Mouse (Mus musculus): Measurements from ENCODE around the gene Mplkip. TPM values are rescaled to one million over a fixed set of nuclear protein-coding genes. Genes with fewer than 3 reads are reported as not detected.

Gene Mplkip
- 33.2 and 33.9 TPM in 2 replicates for polyA plus RNA-seq (2015; fragmentation: Nextera tagmentation; extraction: Ambion mirVana)

DNA sequence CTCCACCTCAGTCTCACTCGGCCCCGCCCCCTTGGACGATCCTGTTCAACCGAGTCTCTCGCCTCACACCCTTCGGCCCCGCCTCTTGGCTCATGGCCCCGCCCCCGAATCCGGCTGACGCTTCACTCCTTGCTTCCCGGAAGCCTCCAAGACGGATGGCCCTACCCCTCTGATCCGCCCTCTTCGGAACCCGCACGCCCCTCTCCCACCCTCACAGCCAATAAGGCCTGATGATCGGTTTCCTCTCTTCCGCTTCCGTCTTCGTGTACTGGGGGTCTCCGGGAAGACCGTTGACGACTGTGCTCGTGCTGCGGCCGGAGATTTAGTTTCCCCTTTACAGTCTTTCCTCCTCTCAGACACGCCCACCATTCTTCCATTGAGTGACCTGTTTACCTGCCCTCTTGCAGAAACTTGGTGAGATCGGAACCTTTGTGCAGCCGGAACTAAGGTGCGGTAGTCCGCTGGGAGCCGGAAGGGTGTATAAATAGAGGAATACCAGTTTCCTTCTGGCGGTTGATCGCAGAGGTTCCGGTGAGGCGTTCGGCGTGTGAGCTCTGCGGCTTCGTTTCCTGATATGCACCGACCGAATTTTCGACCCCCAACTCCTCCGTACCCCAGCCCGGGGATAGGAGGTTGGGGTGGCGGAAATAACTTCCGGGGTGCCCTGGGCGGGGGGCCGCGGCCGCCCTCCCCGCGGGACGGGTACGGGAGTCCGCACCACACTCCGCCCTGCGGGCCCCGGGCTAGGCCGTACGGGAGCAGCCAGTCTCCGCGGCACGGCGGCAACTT, at the start of gene Mplkip, which contains the start of gene Sugct:
TSS of gene Mplkip (plus strand) at position 282 of the 789 bp plus-strand sequence.
TSS of gene Sugct (minus strand) at position 643 of the 789 bp plus-strand sequence.
- no peaks in the 10 kb centered on the region for H3K36me3 ChIP-seq (ENCODE audit: control insufficient read depth, insufficient read depth, low read length)
- H3K9ac ChIP-seq (ENCODE audit: low read length), result peak within 1 kb of the TSS; percentile 95
- H3K27me3 ChIP-seq (ENCODE audit: control insufficient read depth, insufficient read depth, low read length), result no peaks in the 10 kb centered on the region
- H3K4me2 ChIP-seq (replicated peaks; ENCODE audit: low read depth), result peak within 1 kb of the TSS; percentile 74
- ATAC-seq (ENCODE audit: low FRiP score, low TSS enrichment) (peak; percentile 99), DNase-seq (ENCODE audit: low spot score) (peak; percentile 100)
- TF ChIP-seq EP300 (optimal IDR thresholded peaks at IDR 0.05) (no peak), CTCF (IDR thresholded peaks at IDR 0.05; ENCODE audit: low read depth) (0 out of 2 replicates have a peak, but pooled peaks have one; percentile 1)
- H3K27ac ChIP-seq (replicated peaks), result peak within 1 kb of the TSS; percentile 96
- H3K4me1 ChIP-seq (replicated peaks; ENCODE audit: control insufficient read depth, insufficient read depth), result no peaks in the 10 kb centered on the region
- no peaks in the 10 kb centered on the region for H3K9me3 ChIP-seq (ENCODE audit: control insufficient read depth, low read length)
- H3K4me3 ChIP-seq (ENCODE audit: low read depth, low read length), result peak within 1 kb of the TSS; percentile 79
- WGBS, result under 1% methylated on average over 63 of the region's 66 CpGs

DNA sequence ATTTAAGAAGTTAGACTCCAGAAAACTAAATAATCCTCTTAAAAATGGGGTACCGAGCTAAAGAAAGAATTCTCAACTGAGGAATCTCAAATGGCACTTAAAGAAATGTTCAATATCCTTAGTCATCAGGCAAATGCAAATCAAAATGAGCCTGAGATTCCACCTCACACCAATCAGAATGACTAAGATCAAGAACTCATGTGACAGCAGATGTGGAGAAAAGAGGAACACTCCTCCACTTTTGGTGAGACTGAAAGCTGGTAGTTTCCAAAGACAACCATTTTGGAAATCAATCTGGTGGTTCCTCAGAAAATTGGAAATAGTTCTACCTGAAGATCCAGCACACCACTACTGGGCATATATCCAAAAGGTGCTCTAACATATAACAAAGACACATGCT, 27.6 kb upstream of the Mplkip start:
- 70% methylated on average over 1 of the region's 1 CpGs for whole genome bisulfite sequencing
- Histone ChIP-seq H3K9me3 (ENCODE audit: control insufficient read depth, low read length) (no peaks in the 10 kb centered on the region), H3K4me1 (replicated peaks; ENCODE audit: control insufficient read depth, insufficient read depth) (no peaks in the 10 kb centered on the region), H3K4me3 (ENCODE audit: low read depth, low read length) (no peak overlapping the region), H3K9ac (ENCODE audit: low read length) (no peak overlapping the region), H3K27me3 (ENCODE audit: control insufficient read depth, insufficient read depth, low read length) (no peaks in the 10 kb centered on the region), H3K4me2 (replicated peaks; ENCODE audit: low read depth) (no peak overlapping the region), H3K36me3 (ENCODE audit: control insufficient read depth, insufficient read depth, low read length) (no peaks in the 10 kb centered on the region), H3K27ac (replicated peaks) (no peak overlapping the region)
- TF ChIP-seq CTCF (IDR thresholded peaks at IDR 0.05; ENCODE audit: low read depth) (no peak), EP300 (optimal IDR thresholded peaks at IDR 0.05) (no peak)
- DNase-seq (ENCODE audit: low spot score) (no peak), ATAC-seq (ENCODE audit: low FRiP score, low TSS enrichment) (no peak)

DNA sequence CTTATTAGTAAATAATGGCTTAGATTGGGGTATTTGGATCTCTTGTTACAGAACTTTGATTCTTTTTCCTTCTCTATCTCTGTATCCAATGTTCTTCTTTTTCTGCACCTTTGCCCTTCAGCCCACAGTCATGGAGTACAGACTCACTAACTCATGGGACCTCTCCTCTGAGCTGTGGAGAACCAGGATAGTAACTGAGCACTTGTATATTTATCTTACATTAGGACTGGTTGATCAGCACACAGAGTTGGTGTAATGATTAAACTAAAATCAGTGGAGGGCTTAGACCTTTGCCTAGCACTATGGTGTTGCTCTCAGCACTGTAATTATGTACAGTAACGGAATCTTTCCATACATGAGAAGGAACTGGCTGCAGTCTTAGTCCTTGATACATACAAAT, 23.9 kb upstream of the Mplkip start:
- DNase-seq (ENCODE audit: low spot score) (no peak), ATAC-seq (ENCODE audit: low FRiP score, low TSS enrichment) (no peak)
- Histone ChIP-seq H3K4me3 (ENCODE audit: low read depth, low read length) (no peak overlapping the region), H3K27me3 (ENCODE audit: control insufficient read depth, insufficient read depth, low read length) (no peaks in the 10 kb centered on the region), H3K27ac (replicated peaks) (no peak overlapping the region), H3K36me3 (ENCODE audit: control insufficient read depth, insufficient read depth, low read length) (no peaks in the 10 kb centered on the region), H3K4me1 (replicated peaks; ENCODE audit: control insufficient read depth, insufficient read depth) (no peaks in the 10 kb centered on the region), H3K9ac (ENCODE audit: low read length) (no peak overlapping the region), H3K9me3 (ENCODE audit: control insufficient read depth, low read length) (no peaks in the 10 kb centered on the region), H3K4me2 (replicated peaks; ENCODE audit: low read depth) (no peak overlapping the region)
- WGBS, result 56% methylated on average over 1 of the region's 1 CpGs
- TF ChIP-seq CTCF (IDR thresholded peaks at IDR 0.05; ENCODE audit: low read depth), result no peak
- no peak for TF ChIP-seq EP300 (optimal IDR thresholded peaks at IDR 0.05)

DNA sequence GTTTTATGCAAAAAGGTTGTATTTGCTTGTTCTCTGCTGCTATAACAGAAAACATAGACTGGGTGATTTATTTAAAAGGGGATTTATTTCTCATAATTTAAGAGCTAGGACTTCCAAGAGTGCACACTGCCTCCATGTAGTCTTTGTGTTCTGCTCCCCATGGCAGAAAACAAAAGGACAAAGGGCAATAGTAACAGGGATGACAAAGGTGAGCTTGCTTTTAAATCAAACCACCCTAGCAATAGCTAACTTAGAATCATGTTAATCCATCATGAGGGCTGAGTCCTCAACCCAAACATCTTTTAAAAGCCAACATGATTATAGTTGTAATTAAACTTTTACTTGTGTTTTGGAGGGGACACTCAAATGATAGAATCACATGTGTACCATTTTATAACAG, 5.5 kb upstream of the Mplkip start:
- ATAC-seq (ENCODE audit: low FRiP score, low TSS enrichment), result no peak
- TF ChIP-seq EP300 (optimal IDR thresholded peaks at IDR 0.05), result no peak
- TF ChIP-seq CTCF (IDR thresholded peaks at IDR 0.05; ENCODE audit: low read depth), result no peak
- no peak overlapping the region for H3K4me3 ChIP-seq (ENCODE audit: low read depth, low read length)

DNA sequence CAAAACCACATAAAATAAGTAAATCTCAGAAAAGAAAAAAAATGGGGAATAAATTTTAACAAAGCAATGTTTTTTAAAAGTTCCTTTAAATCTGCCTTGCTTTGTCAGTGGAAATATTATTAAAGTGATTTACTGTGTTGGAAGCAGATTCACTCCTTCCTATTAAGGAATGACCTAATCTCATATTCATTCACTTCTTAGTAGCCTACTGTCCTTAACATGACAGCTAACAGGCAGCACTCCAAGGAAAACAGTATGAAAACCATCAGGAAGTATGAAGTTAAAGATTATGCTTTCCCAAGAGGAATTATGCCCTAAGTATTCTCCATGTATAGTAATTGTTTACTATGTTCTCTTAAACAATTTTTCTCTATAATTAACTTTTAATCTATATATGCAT, 4.3 kb upstream of the Mplkip start:
- no peak overlapping the region for H3K27ac ChIP-seq (replicated peaks)

More for the DNA sequence above, 5.5 kb upstream of the Mplkip start:
- no peak for DNase-seq (ENCODE audit: low spot score)
- Histone ChIP-seq H3K36me3 (ENCODE audit: control insufficient read depth, insufficient read depth, low read length) (no peaks in the 10 kb centered on the region), H3K9me3 (ENCODE audit: control insufficient read depth, low read length) (no peaks in the 10 kb centered on the region), H3K27ac (replicated peaks) (no peak overlapping the region), H3K4me2 (replicated peaks; ENCODE audit: low read depth) (no peak overlapping the region), H3K27me3 (ENCODE audit: control insufficient read depth, insufficient read depth, low read length) (no peaks in the 10 kb centered on the region), H3K9ac (ENCODE audit: low read length) (no peak overlapping the region), H3K4me1 (replicated peaks; ENCODE audit: control insufficient read depth, insufficient read depth) (no peaks in the 10 kb centered on the region)

DNA sequence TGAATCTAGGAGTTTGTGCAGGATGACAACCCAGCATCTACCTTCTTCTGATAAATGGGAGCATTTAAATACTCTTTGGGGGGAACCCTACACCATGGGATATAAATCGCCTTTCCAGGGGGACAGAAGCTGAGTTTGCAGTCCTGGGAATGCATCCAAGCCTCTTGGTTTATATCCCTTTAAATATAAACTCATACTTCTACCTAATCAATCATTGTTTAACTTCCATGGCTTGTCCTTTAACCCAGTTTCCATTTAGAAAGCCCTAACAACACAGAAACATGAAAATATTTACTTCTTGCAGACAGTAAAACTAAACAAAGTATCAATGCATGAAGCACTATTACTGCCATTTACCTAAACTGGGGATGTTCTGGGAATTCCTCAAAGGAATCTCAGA, 3.6 kb upstream of the Mplkip start:
- no peaks in the 10 kb centered on the region for H3K4me1 ChIP-seq (replicated peaks; ENCODE audit: control insufficient read depth, insufficient read depth)
- H3K4me2 ChIP-seq (replicated peaks; ENCODE audit: low read depth), result no peak overlapping the region
- H3K9ac ChIP-seq (ENCODE audit: low read length), result no peak overlapping the region
- no peaks in the 10 kb centered on the region for H3K36me3 ChIP-seq (ENCODE audit: control insufficient read depth, insufficient read depth, low read length)
- DNase-seq (ENCODE audit: low spot score) (no peak), ATAC-seq (ENCODE audit: low FRiP score, low TSS enrichment) (no peak)
- H3K27ac ChIP-seq (replicated peaks), result no peak overlapping the region
- H3K4me3 ChIP-seq (ENCODE audit: low read depth, low read length), result no peak overlapping the region
- TF ChIP-seq CTCF (IDR thresholded peaks at IDR 0.05; ENCODE audit: low read depth) (no peak), EP300 (optimal IDR thresholded peaks at IDR 0.05) (no peak)
- 38% methylated on average over 1 of the region's 1 CpGs for WGBS
- H3K9me3 ChIP-seq (ENCODE audit: control insufficient read depth, low read length), result no peaks in the 10 kb centered on the region
- H3K27me3 ChIP-seq (ENCODE audit: control insufficient read depth, insufficient read depth, low read length), result no peaks in the 10 kb centered on the region

More for the DNA sequence above, 4.3 kb upstream of the Mplkip start:
- Histone ChIP-seq H3K4me2 (replicated peaks; ENCODE audit: low read depth) (no peak overlapping the region), H3K9ac (ENCODE audit: low read length) (no peak overlapping the region), H3K4me3 (ENCODE audit: low read depth, low read length) (no peak overlapping the region), H3K9me3 (ENCODE audit: control insufficient read depth, low read length) (no peaks in the 10 kb centered on the region), H3K27me3 (ENCODE audit: control insufficient read depth, insufficient read depth, low read length) (no peaks in the 10 kb centered on the region), H3K4me1 (replicated peaks; ENCODE audit: control insufficient read depth, insufficient read depth) (no peaks in the 10 kb centered on the region), H3K36me3 (ENCODE audit: control insufficient read depth, insufficient read depth, low read length) (no peaks in the 10 kb centered on the region)
- DNase-seq (ENCODE audit: low spot score), result no peak
- no peak for ATAC-seq (ENCODE audit: low FRiP score, low TSS enrichment)
- TF ChIP-seq EP300 (optimal IDR thresholded peaks at IDR 0.05) (no peak), CTCF (IDR thresholded peaks at IDR 0.05; ENCODE audit: low read depth) (no peak)
